Mouse (Mus musculus) left cerebral cortex, postnatal 25 days (tissue): ENCODE measurements at regions not wholly inside any gene's neighbourhood (a gene's known extent, or its start where the extent isn't known, plus 50 kb on each side); places are given as distances from the start of the nearest gene placed in this dataset.
A peak's percentile ranks its signal among the peaks of the same experiment; 100 is the strongest.

Experiments used
- DNase-seq, 2 experiments: peaks; one replicate each; pipeline ENCODE4 v3.0.0; 2022; ENCODE audit warnings: low spot score in 2 of 2, mixed read lengths in 1 of 2
- intact Hi-C: fragments of 180-260 bp; cut with DNase I; formaldehyde crosslinking; loops from one replicate; pipeline ENCODE4 v1.15.1; 2025

DNA sequence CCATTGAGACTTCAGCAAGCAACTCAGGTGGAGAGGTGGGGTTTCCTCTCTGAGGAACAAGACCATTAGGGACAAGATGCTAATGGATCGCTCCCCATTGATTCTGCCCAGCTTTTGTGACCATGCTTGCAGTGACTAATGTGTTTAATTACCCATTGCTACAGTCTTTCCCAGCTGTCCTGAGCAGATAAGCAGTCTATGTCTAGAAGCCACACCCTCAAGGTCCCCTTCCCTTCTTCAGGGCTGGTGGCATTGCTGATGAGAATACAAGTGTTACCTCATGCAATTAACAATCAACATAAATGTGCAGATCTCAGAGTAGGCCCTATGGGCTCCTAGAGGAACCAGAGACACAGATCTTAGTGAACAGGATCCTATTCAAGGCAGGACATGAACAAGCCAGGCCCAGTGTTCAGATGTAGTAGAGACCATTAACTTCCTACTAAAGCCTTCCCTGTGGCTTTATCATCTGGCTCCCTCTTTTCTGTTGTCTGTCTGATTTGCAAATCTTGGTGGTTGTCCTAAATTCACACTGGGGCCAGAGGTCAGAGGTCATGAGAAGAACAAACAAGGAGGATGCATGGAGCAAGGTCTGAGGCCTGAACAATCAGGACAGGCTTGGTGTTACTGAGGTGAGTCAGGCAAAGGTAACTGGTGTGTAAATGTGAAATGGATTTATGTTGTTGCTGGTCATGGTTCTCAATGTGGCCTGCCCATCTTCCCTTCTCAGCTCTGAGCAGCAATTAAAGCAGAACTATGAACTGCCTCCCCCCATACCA lies 56.8 kb downstream of the Odc1 start:
- intact Hi-C loops: loop anchor here (2.0 kb wide), 1 partner anchor 19 kb away; no protein-coding TSS in a partner anchor
- no peak for DNase-seq

DNA sequence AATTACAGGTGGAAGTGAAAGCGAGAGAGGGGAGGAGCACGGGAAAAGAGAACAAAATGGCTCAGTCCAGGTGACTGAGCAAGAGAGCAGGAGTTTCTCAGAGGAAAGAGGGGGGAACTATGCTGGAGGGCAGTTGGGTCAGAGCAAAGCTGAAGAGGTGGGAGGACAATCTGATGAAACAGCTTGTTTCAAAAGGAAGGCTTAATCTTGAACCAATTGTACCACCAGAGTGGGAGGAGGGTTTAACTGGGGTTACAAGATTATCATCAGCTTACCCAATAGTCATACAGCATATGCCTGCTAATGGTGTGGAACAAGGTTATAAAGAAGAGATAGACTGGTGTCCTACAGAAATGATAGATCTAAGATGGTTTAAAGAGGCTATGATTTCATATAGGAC lies 59.0 kb downstream of the Odc1 start:
- intact Hi-C loops: no loop called here
- no peak for DNase-seq

DNA sequence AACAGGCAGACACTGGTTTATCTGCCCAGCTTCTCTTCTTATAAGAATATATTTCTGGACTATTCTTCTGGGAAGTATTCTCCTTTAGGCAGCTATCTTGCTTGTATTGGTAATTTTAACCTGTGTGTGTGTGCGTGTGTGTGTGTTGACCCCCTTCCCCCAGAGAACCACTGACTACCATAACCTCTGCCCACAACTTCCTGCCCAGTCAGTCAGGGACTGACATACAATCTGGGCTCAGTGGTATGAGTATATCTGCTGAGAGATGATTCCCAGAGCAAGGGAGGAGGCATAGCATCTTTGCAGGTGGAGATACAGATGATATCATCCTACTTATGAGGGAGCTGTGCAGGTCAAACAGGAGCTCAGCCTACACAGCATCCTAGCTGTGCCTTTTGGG lies 65.8 kb downstream of the Odc1 start:
- no peak for DNase-seq
- intact Hi-C loops: no loop called here

DNA sequence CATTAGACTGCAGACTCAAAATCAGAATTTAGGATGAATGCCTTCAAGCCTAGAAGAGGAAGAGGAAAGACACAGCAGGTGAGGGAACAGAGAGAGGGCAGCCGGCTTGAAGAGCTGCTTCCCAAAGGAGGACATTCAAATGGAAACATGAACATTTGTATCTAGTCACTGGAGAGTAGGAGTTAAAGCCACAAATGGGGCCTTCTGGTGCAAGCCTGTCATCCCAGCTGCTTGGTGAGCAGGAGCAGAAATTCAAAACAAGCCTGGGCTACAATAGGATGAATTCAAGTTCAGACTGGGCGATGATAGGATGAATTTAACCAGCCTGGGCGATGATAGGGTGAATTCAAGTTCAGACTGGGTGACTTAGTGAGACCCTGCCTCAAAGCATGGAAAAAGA lies 67.4 kb downstream of the Odc1 start:
- intact Hi-C loops: no loop called here

DNA sequence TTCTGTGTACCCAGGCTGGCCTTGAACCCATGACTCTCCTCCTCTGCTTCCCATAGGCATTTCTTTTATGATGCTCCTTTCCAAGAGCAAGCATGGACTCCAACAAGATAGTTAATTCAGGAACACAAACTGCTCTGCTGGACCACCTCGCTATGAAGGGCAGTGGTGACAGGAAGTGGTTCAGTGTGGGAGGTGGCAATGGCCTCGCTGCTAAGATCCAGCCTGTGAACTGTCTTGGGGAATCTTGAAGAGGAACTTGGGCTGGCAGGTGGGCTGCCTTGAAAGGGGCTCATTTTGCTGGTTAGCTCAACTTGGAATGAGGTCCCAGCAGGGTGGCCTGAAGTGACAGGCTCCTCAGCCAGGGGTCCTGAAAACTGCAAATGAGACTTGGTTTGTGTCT lies 72.4 kb upstream of the Hpcal1 start:
- DNase-seq: no peak
- intact Hi-C loops: no loop called here

More for the DNA sequence above, 67.4 kb downstream of the Odc1 start:
- DNase-seq: peak in 1 of 2 experiments; percentile 21

DNA sequence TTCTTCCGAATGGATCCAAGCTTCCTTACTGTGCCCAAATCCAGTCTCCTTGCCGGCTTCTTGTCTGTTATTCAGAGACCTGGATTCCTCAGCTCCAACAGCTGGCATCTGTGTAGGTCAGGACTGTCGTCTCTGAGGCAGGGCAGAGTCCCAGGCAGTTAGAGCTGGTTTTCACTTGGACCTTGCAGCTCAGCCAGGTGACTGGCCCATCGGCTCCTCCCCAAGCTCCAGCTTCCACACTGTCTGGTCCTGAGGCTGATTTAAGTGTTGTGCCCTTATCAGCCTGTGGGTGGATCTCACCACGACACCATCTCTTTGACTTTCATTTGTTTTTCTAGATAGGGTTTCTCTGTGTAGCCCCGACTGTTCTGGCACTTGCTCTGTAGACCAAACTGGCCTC lies 70.4 kb upstream of the Hpcal1 start:
- intact Hi-C loops: loop anchor here (2.0 kb wide), 1 partner anchor 19 kb away; no protein-coding TSS in a partner anchor
- no peak for DNase-seq

DNA sequence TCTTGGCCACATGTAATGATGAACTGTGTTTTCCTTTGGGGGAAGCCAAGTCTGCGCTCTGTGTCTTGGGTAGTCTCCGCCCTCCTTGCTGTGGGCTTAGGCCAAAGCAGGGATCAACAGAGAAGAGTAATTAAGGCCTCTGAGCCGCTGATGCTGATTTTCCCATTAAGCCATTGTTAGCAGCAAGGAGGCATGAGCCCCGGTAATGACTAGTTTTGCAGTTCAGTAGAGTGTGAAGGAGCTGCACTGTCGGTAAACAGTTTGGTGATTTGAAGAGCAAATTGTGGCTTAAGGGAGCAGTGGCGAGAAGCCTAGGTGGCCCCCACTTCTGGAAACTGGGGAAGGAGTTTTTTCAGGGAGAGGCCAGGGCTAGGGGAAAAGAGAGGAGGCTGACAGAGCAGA lies 69.2 kb upstream of the Hpcal1 start:
- intact Hi-C loops: loop anchor here (2.0 kb wide), 1 partner anchor 21 kb away; no protein-coding TSS in a partner anchor
- no peak for DNase-seq

DNA sequence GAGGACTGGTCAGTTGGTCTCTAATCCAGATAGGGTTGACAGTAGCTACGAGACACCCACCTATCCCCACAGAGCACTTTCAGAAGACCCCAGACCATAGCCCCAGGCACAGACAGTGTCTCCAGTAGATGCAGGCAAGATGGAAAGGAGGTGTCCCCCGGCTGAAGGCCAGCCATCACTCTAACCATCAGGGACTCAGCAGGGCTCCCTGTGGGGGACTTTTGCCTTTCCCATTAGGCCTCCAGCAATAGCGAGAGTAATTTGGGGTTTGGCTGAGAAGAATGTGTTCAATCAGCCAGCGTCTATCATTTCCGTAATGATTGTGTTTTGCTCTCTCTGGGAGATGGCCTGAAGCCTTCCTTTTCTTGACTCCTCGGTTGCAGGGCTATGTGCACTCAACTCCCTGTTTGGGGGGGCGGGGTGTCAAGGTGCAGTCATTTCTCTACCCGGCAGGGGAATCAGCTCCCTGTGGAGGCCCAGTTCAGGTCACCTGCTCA lies 68.1 kb upstream of the Hpcal1 start:
- intact Hi-C loops: no loop called here
- no peak for DNase-seq

DNA sequence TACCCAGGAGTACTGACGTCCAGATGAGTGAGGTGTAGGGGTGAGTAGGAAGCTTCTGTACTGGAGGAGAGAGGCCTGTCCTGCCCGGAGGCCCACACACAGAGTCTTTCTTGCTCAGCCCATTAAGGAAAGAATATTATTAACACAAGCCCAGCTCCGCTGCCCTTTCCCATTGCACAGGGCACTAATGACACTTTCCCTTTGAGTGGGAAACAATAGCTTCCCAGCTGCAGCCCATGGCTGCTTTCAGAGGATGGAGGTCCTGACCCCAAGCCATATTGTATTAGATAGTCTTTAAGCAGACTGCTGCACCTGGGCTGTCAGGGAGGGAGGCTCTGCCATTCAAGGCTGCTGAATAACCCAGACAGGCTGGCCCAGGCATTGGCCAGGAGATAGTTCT lies 64.6 kb upstream of the Hpcal1 start:
- intact Hi-C loops: no loop called here
- no peak for DNase-seq

DNA sequence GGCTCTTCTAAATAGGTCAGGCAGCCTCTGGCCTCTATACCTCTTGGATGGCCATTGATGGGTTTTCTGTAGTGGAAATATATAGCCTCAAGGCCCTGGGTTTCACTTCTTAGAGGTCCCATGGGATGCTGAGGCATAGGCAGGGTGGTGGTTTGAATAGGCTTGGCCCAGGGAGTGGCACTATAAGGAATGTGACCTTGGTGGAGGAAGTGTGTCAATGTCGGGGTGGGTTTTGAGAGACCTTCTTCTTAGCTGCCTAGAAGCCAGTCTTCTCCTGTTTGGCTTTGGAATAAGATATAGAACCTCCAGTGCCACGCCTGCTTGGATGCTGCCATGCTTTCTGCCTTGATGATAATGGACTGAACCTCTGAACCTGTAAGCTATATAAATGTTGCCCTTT lies 59.5 kb upstream of the Hpcal1 start:
- intact Hi-C loops: no loop called here
- DNase-seq: no peak

DNA sequence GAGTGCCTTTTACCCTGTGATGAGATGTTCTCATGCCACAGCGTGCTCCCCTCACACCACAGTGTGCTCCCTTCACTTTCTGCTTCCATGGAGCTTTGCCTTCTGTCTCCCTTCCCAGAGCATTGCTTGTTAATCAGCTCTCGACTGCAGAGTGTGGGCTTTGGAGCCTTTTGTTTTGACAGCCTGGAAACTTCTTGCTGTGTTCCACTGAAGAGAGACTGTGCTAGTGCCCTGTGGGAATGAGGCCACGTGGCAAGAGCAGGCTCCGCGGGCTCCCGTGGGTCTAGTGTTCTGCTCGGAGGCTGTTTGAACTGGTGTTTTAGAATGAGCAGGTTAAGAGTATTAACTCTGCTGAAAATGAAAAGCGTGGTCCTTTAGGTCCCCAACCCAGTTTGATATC lies 54.5 kb upstream of the Hpcal1 start:
- no peak for DNase-seq
- intact Hi-C loops: no loop called here

DNA sequence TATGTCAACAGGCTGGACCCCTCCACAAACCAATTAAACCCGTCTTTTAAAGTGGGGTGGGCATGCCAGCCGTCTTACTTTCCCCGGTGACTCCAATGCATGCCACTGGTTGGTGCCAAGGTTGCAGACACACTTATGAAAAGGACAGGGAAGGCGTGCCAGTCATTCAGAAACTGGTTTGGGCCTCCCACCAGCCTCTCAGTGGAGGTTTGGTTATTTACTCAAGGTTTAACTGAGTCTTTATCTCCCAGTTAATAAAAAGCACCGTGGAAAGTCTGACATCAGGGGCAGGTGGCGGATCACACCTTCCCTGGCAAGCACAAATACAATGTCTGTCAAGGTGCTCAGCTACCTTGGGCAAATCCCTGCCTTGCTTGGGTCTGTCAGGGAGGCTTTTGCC lies 54.1 kb upstream of the Hpcal1 start:
- intact Hi-C loops: no loop called here

More for the DNA sequence above, 54.1 kb upstream of the Hpcal1 start:
- DNase-seq: no peak
